Mouse (Mus musculus): ENCODE measurements around the gene D630003M21Rik. TPM values are rescaled to one million over a fixed set of nuclear protein-coding genes. Genes with fewer than 3 reads are reported as not detected.

D630003M21Rik gene
- polyA plus RNA-seq, 1 experiment: 0.01 TPM

DNA sequence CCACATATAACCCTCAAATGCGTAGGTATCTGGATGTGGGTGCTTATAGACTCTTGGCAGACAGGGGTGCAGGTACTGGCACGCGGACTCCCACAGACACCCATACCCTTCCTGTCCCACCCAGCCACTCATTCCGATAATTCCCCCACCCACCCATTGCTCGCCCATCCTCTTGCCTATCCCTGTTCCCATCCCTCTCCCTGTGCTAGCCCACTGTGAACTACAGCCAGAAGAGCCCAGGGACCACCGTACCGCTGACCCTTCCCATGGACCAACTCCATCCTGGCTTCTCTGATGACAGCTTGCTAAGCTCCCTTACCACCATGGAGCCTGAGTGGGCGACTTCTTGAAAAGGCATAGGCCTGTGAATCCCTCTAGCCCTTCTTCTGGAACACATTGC lies 82.1 kb downstream of the D630003M21Rik start:
- no peak for TF ChIP-seq GATA1 (IDR thresholded peaks at IDR 0.05; ENCODE audit: low read length)

DNA sequence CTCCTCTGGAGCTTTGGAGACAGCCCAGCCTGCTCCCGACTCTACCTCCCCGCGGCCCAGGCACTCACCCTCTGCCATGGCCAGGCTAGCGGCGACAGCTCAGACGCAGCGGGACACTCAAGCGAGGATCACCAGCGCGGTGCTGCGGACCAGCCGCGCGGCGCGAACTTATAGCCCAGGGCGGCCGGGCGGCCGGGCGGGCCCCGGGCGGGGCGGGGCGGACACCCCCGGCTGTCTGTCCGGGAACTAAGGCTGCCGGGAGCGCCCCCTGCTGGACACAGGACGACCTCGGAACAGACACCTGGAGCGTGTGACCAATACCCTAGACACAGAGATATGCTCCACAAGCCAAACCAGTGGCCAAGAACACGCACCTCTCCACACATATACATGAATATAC lies 82.8 kb downstream of the D630003M21Rik start, which contains the start of gene Tgm2:
Gene Tgm2, minus strand, starts transcription at position 214 of the 400 bp plus-strand sequence.
- TF ChIP-seq GATA1 (IDR thresholded peaks at IDR 0.05; ENCODE audit: low read length): no peak

DNA sequence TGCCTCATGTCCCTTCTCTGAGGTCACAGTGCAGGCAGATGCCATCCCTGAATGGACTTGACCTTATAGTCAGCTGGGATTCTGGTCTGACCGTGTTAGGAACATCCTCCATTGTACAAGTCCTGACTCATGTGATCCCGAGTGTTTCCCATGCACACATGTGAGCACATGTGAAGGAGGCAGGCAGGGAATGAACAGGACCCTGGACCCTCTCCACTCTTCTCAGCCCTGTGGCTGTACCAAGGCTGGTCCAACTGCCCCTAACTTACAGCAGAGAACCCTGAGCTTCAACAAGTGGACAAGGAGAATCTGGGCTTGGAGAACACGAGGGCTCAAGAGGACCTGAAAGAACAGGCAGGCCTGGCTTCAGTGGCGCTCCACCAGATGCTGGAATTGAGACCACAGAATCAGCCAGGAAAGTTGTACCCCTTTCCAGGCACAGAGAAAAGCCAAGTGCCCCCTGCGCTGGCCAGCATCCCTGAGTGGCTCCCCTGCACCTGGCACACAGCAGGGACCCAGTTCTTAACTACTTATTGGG lies 83.4 kb downstream of the D630003M21Rik start:
- TF ChIP-seq GATA1 (IDR thresholded peaks at IDR 0.05; ENCODE audit: low read length): no peak

DNA sequence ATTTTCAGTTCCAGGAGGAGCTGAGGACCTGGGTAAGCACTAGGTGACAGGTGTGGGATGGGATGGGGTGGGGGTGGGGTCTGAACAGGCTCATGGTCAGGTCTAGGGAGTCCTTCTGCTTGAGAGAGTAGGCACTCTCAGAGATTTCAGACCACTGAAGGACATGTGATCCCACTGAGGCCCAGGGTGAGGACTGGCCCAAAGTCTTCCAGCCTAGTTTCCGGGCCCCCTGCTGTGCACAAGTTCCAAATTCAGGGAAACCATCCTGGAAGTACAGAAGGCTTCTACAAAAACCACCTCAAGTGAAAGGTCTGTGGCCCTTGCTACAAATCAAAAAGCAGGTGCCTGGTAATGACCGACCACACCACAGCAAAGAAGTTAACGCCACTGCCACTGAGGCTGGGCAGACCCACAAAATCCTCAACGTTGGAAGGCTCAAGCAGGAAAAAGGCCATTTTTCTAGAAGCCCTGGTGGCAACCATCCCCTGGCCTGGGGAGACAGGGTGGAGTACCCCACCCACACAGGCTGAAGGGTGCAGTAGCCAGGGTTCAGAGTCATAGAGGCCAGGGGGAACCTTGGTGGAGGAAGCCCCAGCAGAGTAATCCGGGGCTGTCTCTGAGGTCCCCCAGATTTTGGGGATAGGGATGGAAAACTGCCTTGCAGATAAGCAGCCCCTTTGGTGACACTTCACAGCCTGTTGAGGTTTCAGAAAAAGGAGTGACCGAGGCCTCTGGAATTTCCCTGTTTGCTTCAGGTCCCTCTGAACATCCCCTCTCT lies 84.1 kb downstream of the D630003M21Rik start:
- TF ChIP-seq GATA1 (IDR thresholded peaks at IDR 0.05; ENCODE audit: low read length): no peak

DNA sequence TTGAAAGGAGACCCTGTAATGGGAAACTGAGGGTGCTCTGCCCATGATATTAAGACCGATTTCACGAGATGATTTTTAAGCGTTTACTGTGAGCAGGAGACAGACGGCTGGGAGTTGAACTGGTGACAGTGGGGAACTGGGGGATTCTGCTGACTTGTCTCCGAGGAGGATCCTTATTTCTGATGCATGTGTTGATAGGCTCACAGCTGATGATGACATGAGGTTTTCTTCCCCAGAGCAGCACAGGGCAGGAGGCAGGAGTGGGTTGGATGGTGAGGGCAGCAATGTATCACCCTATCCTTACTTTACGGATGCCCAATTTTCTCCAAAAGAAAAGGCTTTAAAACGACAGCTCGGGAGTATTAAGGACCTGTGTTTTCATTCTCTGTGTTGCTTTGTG lies 84.8 kb downstream of the D630003M21Rik start:
- no peak for TF ChIP-seq GATA1 (IDR thresholded peaks at IDR 0.05; ENCODE audit: low read length)

DNA sequence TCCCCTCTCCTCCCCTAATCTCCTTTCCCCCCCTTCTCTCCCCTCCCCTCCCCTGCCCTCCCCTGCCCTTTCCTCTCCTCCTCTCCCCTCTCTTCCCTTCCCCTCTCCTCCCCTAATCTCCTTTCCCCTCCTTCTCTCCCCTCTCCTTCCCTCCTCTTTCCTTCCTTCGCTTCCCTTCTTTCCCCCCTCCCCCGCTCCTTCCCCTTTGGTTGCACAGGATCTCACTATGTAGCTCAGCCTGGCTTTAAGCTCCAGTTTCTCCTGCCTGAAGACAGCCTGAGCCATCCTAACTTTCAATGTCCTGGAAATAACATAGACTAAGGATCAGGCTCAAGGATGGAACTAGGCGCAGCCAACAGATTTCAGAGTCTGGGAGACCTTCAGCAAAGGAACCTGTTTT lies 85.2 kb downstream of the D630003M21Rik start:
- TF ChIP-seq GATA1 (IDR thresholded peaks at IDR 0.05; ENCODE audit: low read length): no peak

DNA sequence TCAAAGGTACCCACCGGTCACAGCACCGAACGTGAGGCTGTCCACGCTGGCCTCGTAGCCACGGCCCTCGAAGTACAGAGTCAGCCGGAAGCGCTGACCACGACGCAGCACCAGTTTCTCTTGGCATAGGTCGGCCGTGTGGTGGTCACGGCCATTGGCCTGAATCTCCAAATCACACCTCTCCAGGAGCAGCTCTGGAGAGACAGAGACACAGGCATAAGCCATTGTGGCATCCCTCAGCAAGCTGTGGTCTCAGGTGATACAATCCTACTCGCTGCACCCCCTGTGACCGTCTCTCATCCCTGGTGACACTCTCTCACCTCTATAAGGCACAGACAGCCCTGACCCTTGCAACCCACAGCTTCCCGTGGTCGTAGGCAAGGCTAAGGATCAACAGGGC lies 86.0 kb downstream of the D630003M21Rik start:
- TF ChIP-seq GATA1 (IDR thresholded peaks at IDR 0.05; ENCODE audit: low read length): no peak

DNA sequence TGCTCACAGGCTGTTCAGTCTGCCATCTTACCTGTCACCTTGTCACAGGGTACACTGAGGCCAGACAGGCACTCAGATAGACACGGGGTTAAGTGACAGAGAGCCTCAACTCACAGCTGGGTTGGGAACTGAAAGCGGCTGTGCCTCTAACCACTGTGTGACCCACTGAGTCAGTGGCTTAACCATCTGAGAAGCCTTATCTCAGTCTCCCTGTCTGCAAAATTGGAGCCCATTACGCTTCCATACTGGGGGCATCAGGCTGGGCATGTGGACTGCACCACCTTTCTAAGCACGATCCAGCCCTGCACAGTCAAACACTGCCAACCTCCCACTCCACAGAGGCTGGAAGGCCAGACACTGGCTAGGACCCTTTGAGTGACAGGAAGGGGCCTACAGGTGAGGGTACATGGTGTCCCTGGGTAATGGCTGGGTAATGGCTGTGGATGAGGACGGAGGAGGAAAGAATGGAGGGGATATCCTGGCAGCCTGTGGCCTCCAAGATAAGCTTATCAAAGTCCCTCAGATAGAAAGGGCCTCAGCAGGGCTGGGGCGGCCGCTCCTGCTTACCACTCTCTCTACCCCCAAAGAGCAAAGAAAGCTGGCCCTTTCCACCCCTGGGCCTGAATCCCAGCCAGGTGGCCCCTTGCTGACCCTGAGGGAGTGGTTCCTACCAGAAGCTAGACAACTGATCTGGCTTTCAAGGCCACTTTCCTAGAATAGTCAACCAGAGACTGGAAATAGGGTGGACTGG lies 87.2 kb downstream of the D630003M21Rik start:
- TF ChIP-seq GATA1 (IDR thresholded peaks at IDR 0.05; ENCODE audit: low read length): peak; percentile 67

DNA sequence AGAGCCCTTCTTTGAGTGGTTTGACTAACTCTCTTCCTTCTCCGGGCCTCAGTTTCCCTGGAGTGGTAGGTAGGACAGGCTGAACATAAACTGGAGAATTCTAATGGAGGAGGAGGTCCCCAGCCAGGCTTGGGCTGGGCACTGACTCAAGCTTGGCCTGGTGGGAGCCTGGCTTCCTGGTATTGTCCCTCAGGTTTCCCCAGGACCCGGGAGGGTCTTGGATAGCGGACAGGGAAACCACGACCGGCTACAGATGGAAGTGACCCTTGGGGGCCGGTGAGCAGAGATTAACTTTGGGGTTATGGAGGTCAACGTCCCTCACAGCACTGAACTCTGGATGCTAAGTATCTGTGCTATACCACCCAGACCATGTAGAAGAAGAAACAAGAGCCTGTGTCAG lies 87.8 kb downstream of the D630003M21Rik start:
- TF ChIP-seq GATA1 (IDR thresholded peaks at IDR 0.05; ENCODE audit: low read length): no peak

DNA sequence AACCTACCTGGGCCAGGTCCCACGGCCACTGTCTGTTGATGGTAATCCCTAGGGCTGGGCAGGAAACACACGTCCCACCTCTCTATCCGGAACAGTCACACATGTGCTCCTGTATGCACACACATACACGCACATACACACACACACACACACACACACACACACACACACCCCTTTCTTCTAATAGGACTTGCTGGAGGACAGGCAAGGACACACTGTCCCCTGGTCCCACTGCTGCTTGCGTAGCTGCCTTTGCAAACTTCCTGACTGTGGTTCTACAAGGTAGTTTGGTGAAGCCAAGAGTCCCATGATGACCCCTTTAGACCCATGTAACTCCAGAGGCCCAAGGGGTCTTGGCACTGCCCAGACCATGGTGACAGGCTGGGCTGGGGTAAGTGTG lies 88.4 kb downstream of the D630003M21Rik start:
- TF ChIP-seq GATA1 (IDR thresholded peaks at IDR 0.05; ENCODE audit: low read length): no peak

DNA sequence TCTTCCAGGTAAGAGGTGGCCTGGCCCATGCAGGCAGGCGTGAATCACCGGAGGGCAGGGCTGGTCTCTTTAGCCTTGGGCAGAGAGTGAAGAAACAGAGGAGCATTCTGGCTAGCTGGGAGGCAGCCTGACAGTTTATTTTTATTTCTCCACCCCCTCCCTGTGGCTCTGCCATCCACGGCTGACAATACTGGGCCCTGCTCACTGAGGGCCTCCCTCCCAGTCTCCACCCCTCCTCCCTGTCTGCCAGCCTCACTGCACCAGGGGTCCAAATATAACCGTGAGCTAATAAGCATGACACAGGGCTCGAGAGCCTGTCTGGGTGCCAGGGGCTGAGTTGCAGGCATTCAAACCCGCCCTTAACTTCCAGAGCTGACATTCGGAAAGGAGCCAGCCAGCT lies 89.4 kb downstream of the D630003M21Rik start:
- no peak for TF ChIP-seq GATA1 (IDR thresholded peaks at IDR 0.05; ENCODE audit: low read length)

DNA sequence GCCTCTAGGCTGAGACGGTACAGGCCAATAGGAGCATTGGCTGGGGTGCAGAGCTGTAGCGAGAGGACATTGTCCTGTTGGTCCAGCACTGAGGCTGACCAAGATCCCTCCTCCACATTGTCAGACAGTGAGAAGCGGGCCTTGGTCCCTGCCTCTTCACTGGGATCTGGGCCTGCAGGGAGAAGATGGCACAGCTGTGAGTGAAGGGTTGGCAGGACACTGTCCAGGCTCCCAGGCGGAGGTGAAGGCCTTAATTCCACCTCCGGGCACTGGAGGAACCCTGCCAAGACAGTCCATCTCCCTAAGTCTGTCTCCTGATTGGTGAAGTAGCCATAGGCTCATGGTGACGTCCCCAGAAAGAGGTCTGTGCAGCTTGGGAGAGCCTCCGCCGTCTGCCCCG lies 90.2 kb downstream of the D630003M21Rik start:
- no peak for TF ChIP-seq GATA1 (IDR thresholded peaks at IDR 0.05; ENCODE audit: low read length)

DNA sequence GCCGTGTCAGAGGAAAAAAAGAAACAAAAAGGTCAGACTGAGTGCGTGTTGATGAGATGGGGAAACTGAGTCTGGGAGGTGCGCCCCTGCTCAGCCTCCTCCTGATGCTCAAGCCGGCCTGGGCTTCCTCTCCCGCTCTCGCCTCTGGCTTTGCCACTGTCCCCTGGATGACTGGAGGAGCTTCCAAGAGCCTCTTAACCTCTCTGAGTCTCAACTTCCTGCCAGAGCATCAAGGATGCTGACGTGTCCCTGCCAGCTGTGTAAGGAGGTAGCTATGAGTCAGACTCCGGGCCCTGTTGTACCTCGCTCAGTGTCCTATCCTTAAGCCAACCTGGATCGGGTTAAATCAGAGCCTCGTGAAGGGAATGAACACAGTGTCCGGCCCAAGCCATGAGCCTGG lies 91.3 kb downstream of the D630003M21Rik start:
- TF ChIP-seq GATA1 (IDR thresholded peaks at IDR 0.05; ENCODE audit: low read length): no peak

DNA sequence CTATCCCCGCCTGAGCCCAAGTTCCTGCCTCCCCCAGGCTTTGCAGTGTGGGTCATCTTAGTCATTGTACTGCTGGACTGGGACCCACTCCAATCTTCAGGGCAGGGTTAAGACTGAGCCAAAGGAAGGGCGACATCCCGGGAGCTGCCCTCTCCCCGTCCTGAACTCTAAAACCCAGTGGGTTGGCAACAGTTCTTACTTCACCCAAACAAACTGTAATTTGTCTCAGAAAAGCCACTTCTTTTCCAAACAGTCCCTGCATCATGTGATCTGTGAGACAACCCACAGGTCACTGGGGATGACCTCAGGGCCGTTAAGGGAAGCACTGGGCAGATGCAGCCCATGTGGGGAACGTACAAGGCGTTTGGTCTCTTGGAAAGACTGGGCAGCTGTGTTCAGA lies 92.8 kb downstream of the D630003M21Rik start:
- TF ChIP-seq GATA1 (IDR thresholded peaks at IDR 0.05; ENCODE audit: low read length): no peak

DNA sequence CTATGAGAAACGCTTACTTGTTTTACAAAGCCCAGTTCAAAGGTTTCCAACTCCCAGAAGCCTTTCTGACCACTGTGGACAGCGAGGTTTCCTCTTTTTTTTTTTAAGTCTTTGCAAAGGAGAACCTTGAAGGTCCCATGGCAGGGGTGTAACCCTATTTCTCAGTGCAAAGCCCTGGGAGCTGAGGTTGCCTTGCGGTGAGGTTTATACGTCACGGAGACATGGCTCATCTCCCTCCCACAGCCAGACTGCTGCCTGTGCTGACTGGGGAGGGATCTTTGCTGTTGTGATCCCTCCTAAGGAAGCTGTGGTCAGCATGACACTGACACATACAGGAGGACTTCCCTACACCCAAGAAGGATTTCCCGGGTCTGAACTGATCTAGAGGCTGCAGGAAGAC lies 96.0 kb downstream of the D630003M21Rik start:
- TF ChIP-seq GATA1 (IDR thresholded peaks at IDR 0.05; ENCODE audit: low read length): no peak

Other genes with a start within 250 kb of the D630003M21Rik start
- 2.0 and 8.3 TPM in 2 replicates for gene Tti1, start 200.8 kb downstream of the D630003M21Rik start, polyA plus RNA-seq (2012)
- 38.4 and 71.5 TPM in 2 replicates for gene Rprd1b, start 200.7 kb downstream of the D630003M21Rik start, polyA plus RNA-seq (2012)
- 7.2 and 11.3 TPM in 2 replicates for gene Tgm2, start 82.8 kb downstream of the D630003M21Rik start, polyA plus RNA-seq (2012)
- not detected in 2 replicates for gene Bpi, start 28.9 kb upstream of the D630003M21Rik start, polyA plus RNA-seq (2012)
- not detected in 2 replicates for gene Lbp, start 77.3 kb upstream of the D630003M21Rik start, polyA plus RNA-seq (2012)
- not detected in 2 replicates for gene Snhg11, start 146.4 kb upstream of the D630003M21Rik start, polyA plus RNA-seq (2012)
- gene Ralgapb, start 180.6 kb upstream of the D630003M21Rik start, polyA plus RNA-seq (2012): 3.6 and 4.0 TPM in 2 replicates